Mouse (Mus musculus): ENCODE data around the gene Hsd11b1. TPM values are rescaled to one million over a fixed set of nuclear protein-coding genes. Genes with fewer than 3 reads are reported as not detected.

Gene Hsd11b1
- total and polyA plus RNA-seq, 3 experiments, result not detected

GRCm38 (mm10) chr1:193281344-193281743 lies 17.5 kb upstream of the Hsd11b1 start:
- no peaks in the 10 kb centered on the region for H3K27me3 ChIP-seq (ENCODE audit: control insufficient read depth in 1 of 2, insufficient read depth in 2 of 2, low read length in 2 of 2)

GRCm38 (mm10) chr1:193279492-193279891 lies 15.6 kb upstream of the Hsd11b1 start:
- TF ChIP-seq ZKSCAN1 (IDR thresholded peaks at IDR 0.05; ENCODE audit: low read depth, low read length) (no peak), ZNF384 (IDR thresholded peaks at IDR 0.05; ENCODE audit: low read depth, low read length) (no peak), MYB (IDR thresholded peaks at IDR 0.05; ENCODE audit: low read depth, low read length) (no peak), KAT2A (conservative IDR thresholded peaks at IDR 0.05; ENCODE audit: low read depth, low read length) (no peak)
- Histone ChIP-seq H3K79me2 (ENCODE audit: control insufficient read depth, insufficient read depth, low read length, poor library complexity) (no peaks in the 10 kb centered on the region), H3K9ac (ENCODE audit: control insufficient read depth, low read depth, low read length, poor library complexity, severe bottlenecking) (no peak overlapping the region), H3K27ac (ENCODE audit: control insufficient read depth, low read depth, low read length) (no peak overlapping the region), H3K4me3 (ENCODE audit: control insufficient read depth in 1 of 2, insufficient read depth in 1 of 2, low read depth in 2 of 2, low read length in 2 of 2) (no peak overlapping the region), H3K36me3 (ENCODE audit: control insufficient read depth in 1 of 2, insufficient read depth in 2 of 2, low read length in 2 of 2) (no peaks in the 10 kb centered on the region), H3K9me3 (replicated peaks; ENCODE audit: insufficient read depth, low read length) (no peaks in the 10 kb centered on the region), H3K4me1 (ENCODE audit: control insufficient read depth in 1 of 2, insufficient read depth in 2 of 2, low read length in 2 of 2) (no peaks in the 10 kb centered on the region), H3K27me3 (ENCODE audit: control insufficient read depth in 1 of 2, insufficient read depth in 2 of 2, low read length in 2 of 2) (no peaks in the 10 kb centered on the region)
- no peak for DNase-seq (ENCODE audit: low read depth, low spot score)

More at GRCm38 (mm10) chr1:193281344-193281743, 17.5 kb upstream of the Hsd11b1 start:
- no peaks in the 10 kb centered on the region for H3K9me3 ChIP-seq (replicated peaks; ENCODE audit: insufficient read depth, low read length)
- no peak overlapping the region for H3K27ac ChIP-seq (ENCODE audit: control insufficient read depth, low read depth, low read length)
- no peaks in the 10 kb centered on the region for H3K4me1 ChIP-seq (ENCODE audit: control insufficient read depth in 1 of 2, insufficient read depth in 2 of 2, low read length in 2 of 2)
- H3K79me2 ChIP-seq (ENCODE audit: control insufficient read depth, insufficient read depth, low read length, poor library complexity), result no peaks in the 10 kb centered on the region
- H3K4me3 ChIP-seq (ENCODE audit: control insufficient read depth in 1 of 2, insufficient read depth in 1 of 2, low read depth in 2 of 2, low read length in 2 of 2), result no peak overlapping the region
- H3K36me3 ChIP-seq (ENCODE audit: control insufficient read depth in 1 of 2, insufficient read depth in 2 of 2, low read length in 2 of 2), result no peaks in the 10 kb centered on the region
- H3K9ac ChIP-seq (ENCODE audit: control insufficient read depth, low read depth, low read length, poor library complexity, severe bottlenecking), result no peak overlapping the region
- TF ChIP-seq ELF1 (IDR thresholded peaks at IDR 0.05; ENCODE audit: low read depth, low read length) (no peak), MYB (IDR thresholded peaks at IDR 0.05; ENCODE audit: low read depth, low read length) (no peak), E2F4 (IDR thresholded peaks at IDR 0.05; ENCODE audit: borderline replicate concordance, low read depth, low read length) (no peak)
- no peak for DNase-seq (ENCODE audit: low read depth, low spot score)

GRCm38 (mm10) chr1:193278414-193279045 lies 14.7 kb upstream of the Hsd11b1 start:
- Histone ChIP-seq H3K36me3 (ENCODE audit: control insufficient read depth in 1 of 2, insufficient read depth in 2 of 2, low read length in 2 of 2) (no peaks in the 10 kb centered on the region), H3K4me3 (ENCODE audit: control insufficient read depth in 1 of 2, insufficient read depth in 1 of 2, low read depth in 2 of 2, low read length in 2 of 2) (no peak overlapping the region), H3K9ac (ENCODE audit: control insufficient read depth, low read depth, low read length, poor library complexity, severe bottlenecking) (no peak overlapping the region), H3K9me3 (replicated peaks; ENCODE audit: insufficient read depth, low read length) (no peaks in the 10 kb centered on the region), H3K4me1 (ENCODE audit: control insufficient read depth in 1 of 2, insufficient read depth in 2 of 2, low read length in 2 of 2) (no peaks in the 10 kb centered on the region), H3K27ac (ENCODE audit: control insufficient read depth, low read depth, low read length) (no peak overlapping the region), H3K79me2 (ENCODE audit: control insufficient read depth, insufficient read depth, low read length, poor library complexity) (no peaks in the 10 kb centered on the region), H3K27me3 (ENCODE audit: control insufficient read depth in 1 of 2, insufficient read depth in 2 of 2, low read length in 2 of 2) (no peaks in the 10 kb centered on the region)
- no peak for DNase-seq (ENCODE audit: low read depth, low spot score)
- TF ChIP-seq NRF1 (IDR thresholded peaks at IDR 0.05; ENCODE audit: insufficient read depth, low read depth, low read length, poor library complexity, severe bottlenecking) (no peak), ELF1 (IDR thresholded peaks at IDR 0.05; ENCODE audit: low read depth, low read length) (no peak), MAZ (IDR thresholded peaks at IDR 0.05; ENCODE audit: low read depth, low read length) (no peak), HCFC1 (IDR thresholded peaks at IDR 0.05; ENCODE audit: low read depth, low read length) (no peak)

Measured in MEL (cell line).